Mouse (Mus musculus): ENCODE results near the gene Vdac2. TPM values are rescaled to one million over a fixed set of nuclear protein-coding genes. Genes with fewer than 3 reads are reported as not detected.

Vdac2 gene
- 110 and 121 TPM in 2 replicates for polyA plus RNA-seq (2015; fragmentation: Nextera tagmentation; extraction: Ambion mirVana)

DNA sequence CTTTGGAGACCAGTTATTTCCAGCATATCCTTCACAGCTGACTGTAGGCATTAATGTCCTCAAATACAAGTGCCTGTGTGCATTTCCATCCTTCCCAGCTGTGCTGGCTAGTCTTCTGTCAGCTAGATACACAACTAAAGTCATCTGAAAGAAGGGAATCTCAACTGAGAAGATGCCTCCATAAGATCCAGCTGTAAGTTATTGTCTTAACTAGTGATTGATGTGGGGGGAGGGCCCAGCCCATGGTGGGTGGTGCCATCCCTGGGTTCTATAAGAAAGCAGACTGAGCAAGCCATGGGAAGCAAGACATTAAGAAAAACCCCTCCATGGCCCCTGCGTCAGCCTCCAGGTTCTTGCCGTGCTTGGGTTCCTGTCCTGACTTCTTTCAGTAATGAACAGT lies at the start of gene Vdac2:
Gene Vdac2, plus strand, starts transcription at position 301 of the 400 bp plus-strand sequence.
- WGBS (ENCODE audit: insufficient replicate concordance) = 77% methylated on average over 2 of the region's 2 CpGs
- peak within 1 kb of the TSS; percentile 96 for H3K27ac ChIP-seq (replicated peaks)
- no peaks in the 10 kb centered on the region for H3K27me3 ChIP-seq
- ATAC-seq (ENCODE audit: insufficient read depth) = no peak
- H3K4me1 ChIP-seq (replicated peaks) = peaks cover 75% of the 10 kb centered on the region
- no peak within 1 kb of the TSS for H3K4me2 ChIP-seq
- H3K9ac ChIP-seq = no peak within 1 kb of the TSS
- no peak within 1 kb of the TSS for H3K4me3 ChIP-seq (replicated peaks)
- H3K36me3 ChIP-seq (replicated peaks) = no peaks in the 10 kb centered on the region
- H3K9me3 ChIP-seq (replicated peaks) = no peaks in the 10 kb centered on the region

DNA sequence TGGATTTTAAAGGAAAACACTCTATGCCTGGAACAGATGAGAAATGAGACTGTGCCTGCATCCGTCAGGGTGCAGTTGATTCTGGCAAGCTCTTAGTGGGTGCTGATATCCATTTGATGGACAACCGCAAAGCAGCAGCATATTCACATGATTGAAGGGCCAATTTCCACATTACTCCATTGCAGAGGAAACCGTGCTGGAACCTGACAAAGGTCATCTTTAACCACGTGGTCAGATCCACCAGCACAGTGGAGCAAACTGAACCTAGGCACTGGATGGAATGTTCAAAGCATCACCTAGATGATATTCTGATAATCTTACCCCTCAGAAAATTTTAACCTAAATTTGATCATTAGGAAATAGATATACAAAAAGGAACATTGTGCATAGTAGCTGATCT lies 48.8 kb upstream of the Vdac2 start:
- no peaks in the 10 kb centered on the region for H3K9me3 ChIP-seq (replicated peaks)
- no peak overlapping the region for H3K27ac ChIP-seq (replicated peaks)
- H3K27me3 ChIP-seq = no peaks in the 10 kb centered on the region
- ATAC-seq (ENCODE audit: insufficient read depth) = no peak
- 75% methylated on average over 4 of the region's 4 CpGs for WGBS (ENCODE audit: insufficient replicate concordance)
- H3K36me3 ChIP-seq (replicated peaks) = peaks cover 38% of the 10 kb centered on the region
- H3K4me1 ChIP-seq (replicated peaks) = no peaks in the 10 kb centered on the region
- no peak overlapping the region for H3K4me2 ChIP-seq
- no peak overlapping the region for H3K4me3 ChIP-seq (replicated peaks)
- no peak overlapping the region for H3K9ac ChIP-seq

GRCm38 (mm10) chr14:21786500-21786899 lies 38.5 kb upstream of the Vdac2 start:
- no peak overlapping the region for H3K4me2 ChIP-seq
- H3K4me1 ChIP-seq (replicated peaks) = 0 out of 2 replicates have a peak, but pooled peaks cover 4% of the 10 kb centered on the region
- H3K36me3 ChIP-seq (replicated peaks) = peaks cover 10% of the 10 kb centered on the region; the same call in 1 of the 2 replicates
- no peaks in the 10 kb centered on the region for H3K9me3 ChIP-seq (replicated peaks)
- no peak overlapping the region for H3K9ac ChIP-seq
- no peak for ATAC-seq (ENCODE audit: insufficient read depth)
- no peak overlapping the region for H3K4me3 ChIP-seq (replicated peaks)
- 70% methylated on average over 4 of the region's 4 CpGs for WGBS (ENCODE audit: insufficient replicate concordance)
- H3K27me3 ChIP-seq = no peaks in the 10 kb centered on the region
- H3K27ac ChIP-seq (replicated peaks) = no peak overlapping the region

GRCm38 (mm10) chr14:21787374-21787773 lies 37.7 kb upstream of the Vdac2 start:
- WGBS (ENCODE audit: insufficient replicate concordance) = 71% methylated on average over 3 of the region's 3 CpGs
- H3K9ac ChIP-seq = no peak overlapping the region
- H3K4me1 ChIP-seq (replicated peaks) = 0 out of 2 replicates have a peak, but pooled peaks cover 4% of the 10 kb centered on the region
- H3K4me3 ChIP-seq (replicated peaks) = no peak overlapping the region
- H3K27me3 ChIP-seq = no peaks in the 10 kb centered on the region
- H3K9me3 ChIP-seq (replicated peaks) = no peaks in the 10 kb centered on the region
- peaks cover 13% of the 10 kb centered on the region for H3K36me3 ChIP-seq (replicated peaks)
- no peak overlapping the region for H3K27ac ChIP-seq (replicated peaks)
- no peak for ATAC-seq (ENCODE audit: insufficient read depth)
- no peak overlapping the region for H3K4me2 ChIP-seq

- 80% methylated on average over 5 of the region's 5 CpGs for WGBS (ENCODE audit: insufficient replicate concordance)
- no peak for ATAC-seq (ENCODE audit: insufficient read depth)
- H3K27ac ChIP-seq (replicated peaks) = no peak overlapping the region
- H3K4me2 ChIP-seq = no peak overlapping the region
- H3K9ac ChIP-seq = no peak overlapping the region
- no peak overlapping the region for H3K4me3 ChIP-seq (replicated peaks)
- peaks cover 21% of the 10 kb centered on the region for H3K36me3 ChIP-seq (replicated peaks)
- no peaks in the 10 kb centered on the region for H3K9me3 ChIP-seq (replicated peaks)
- 0 out of 2 replicates have a peak, but pooled peaks cover 4% of the 10 kb centered on the region for H3K4me1 ChIP-seq (replicated peaks)
- no peaks in the 10 kb centered on the region for H3K27me3 ChIP-seq
Observed at GRCm38 (mm10) chr14:21788121-21788520, 36.9 kb upstream of the Vdac2 start.

DNA sequence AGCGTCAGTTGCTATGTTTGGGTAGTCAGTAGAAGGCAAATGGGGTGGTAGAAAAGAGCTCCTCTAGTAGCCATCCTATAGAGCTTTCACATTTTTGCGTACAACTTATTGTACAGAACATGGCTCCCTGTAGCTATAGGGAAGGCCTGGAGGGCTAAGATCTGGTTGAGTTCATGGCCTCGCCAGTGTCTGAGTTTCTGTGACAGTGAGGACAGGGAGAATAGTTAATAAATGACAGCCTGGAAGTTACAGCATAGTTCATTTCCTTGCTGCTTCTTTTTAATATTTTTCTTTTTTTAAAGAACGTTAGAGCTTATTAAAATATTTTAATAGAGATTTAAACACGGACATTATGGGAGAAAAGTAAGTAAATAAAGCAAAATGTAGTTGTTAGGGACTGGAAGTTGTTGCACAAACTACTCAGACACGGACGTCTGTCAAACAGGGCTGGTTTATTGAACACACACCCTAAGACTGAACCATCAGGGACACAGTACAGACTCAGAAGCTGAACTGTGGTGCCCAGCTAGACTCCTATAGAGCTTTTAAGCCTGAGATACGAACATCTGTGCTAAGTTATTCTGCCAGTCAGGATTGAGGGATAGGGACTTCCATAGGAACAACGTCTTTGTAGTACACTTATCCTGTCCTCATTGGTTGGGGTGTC lies 34.3 kb upstream of the Vdac2 start:
- H3K9me3 ChIP-seq (replicated peaks) = no peaks in the 10 kb centered on the region
- WGBS (ENCODE audit: insufficient replicate concordance) = 71% methylated on average over 9 of the region's 9 CpGs
- 0 out of 2 replicates have a peak overlapping the region, but pooled peaks have one; percentile 45 for H3K27ac ChIP-seq (replicated peaks)
- no peak overlapping the region for H3K9ac ChIP-seq
- no peak overlapping the region for H3K4me3 ChIP-seq (replicated peaks)
- no peaks in the 10 kb centered on the region for H3K27me3 ChIP-seq
- peaks cover 29% of the 10 kb centered on the region for H3K36me3 ChIP-seq (replicated peaks)
- H3K4me1 ChIP-seq (replicated peaks) = 0 out of 2 replicates have a peak, but pooled peaks cover 4% of the 10 kb centered on the region
- H3K4me2 ChIP-seq = no peak overlapping the region
- no peak for ATAC-seq (ENCODE audit: insufficient read depth)

DNA sequence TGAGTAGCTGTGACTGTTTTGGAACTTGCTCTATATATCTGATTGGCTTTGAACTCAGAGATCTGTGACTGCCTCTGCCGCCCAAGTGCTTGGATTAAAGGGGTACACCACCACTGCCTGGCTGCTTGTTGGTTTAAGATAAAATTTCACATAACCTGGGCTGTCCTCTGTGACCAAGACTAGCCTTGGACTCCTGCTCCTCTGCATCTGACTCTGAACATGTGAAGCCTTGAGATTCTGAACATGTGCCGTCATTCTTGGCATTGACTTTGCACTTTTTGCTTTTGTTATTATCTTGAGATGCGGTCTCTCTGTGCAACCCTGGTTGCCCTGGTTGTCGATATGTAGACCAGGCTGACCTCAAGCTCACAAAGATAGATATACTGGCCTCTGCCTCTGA lies 33.3 kb upstream of the Vdac2 start:
- no peak overlapping the region for H3K4me3 ChIP-seq (replicated peaks)
- peaks cover 26% of the 10 kb centered on the region for H3K36me3 ChIP-seq (replicated peaks)
- no peaks in the 10 kb centered on the region for H3K27me3 ChIP-seq
- no peak overlapping the region for H3K27ac ChIP-seq (replicated peaks)
- 0 out of 2 replicates have a peak, but pooled peaks cover 4% of the 10 kb centered on the region for H3K4me1 ChIP-seq (replicated peaks)
- ATAC-seq (ENCODE audit: insufficient read depth) = no peak
- no peak overlapping the region for H3K9ac ChIP-seq
- H3K4me2 ChIP-seq = no peak overlapping the region
- no peaks in the 10 kb centered on the region for H3K9me3 ChIP-seq (replicated peaks)
- 59% methylated on average over 4 of the region's 4 CpGs for WGBS (ENCODE audit: insufficient replicate concordance)

- peaks cover 25% of the 10 kb centered on the region for H3K36me3 ChIP-seq (replicated peaks)
- no peaks in the 10 kb centered on the region for H3K9me3 ChIP-seq (replicated peaks)
- H3K27ac ChIP-seq (replicated peaks) = no peak overlapping the region
- no peak for ATAC-seq (ENCODE audit: insufficient read depth)
- no peak overlapping the region for H3K4me3 ChIP-seq (replicated peaks)
- H3K4me1 ChIP-seq (replicated peaks) = 0 out of 2 replicates have a peak, but pooled peaks cover 4% of the 10 kb centered on the region
- 85% methylated on average over 6 of the region's 6 CpGs for WGBS (ENCODE audit: insufficient replicate concordance)
- H3K27me3 ChIP-seq = no peaks in the 10 kb centered on the region
- no peak overlapping the region for H3K4me2 ChIP-seq
- H3K9ac ChIP-seq = no peak overlapping the region
Observed at GRCm38 (mm10) chr14:21792250-21792649, 32.8 kb upstream of the Vdac2 start.

- 89% methylated on average over 4 of the region's 4 CpGs for WGBS (ENCODE audit: insufficient replicate concordance)
Observed at GRCm38 (mm10) chr14:21800641-21801040, 24.4 kb upstream of the Vdac2 start.

GRCm38 (mm10) chr14:21801624-21802023 lies 23.4 kb upstream of the Vdac2 start:
- peaks cover 5% of the 10 kb centered on the region; the same call in 1 of the 2 replicates for H3K36me3 ChIP-seq (replicated peaks)
- no peak overlapping the region for H3K27ac ChIP-seq (replicated peaks)
- H3K9ac ChIP-seq = no peak overlapping the region
- peaks cover 4% of the 10 kb centered on the region for H3K4me1 ChIP-seq (replicated peaks)
- H3K4me3 ChIP-seq (replicated peaks) = no peak overlapping the region
- no peak for ATAC-seq (ENCODE audit: insufficient read depth)
- no peak overlapping the region for H3K4me2 ChIP-seq
- 72% methylated on average over 7 of the region's 7 CpGs for WGBS (ENCODE audit: insufficient replicate concordance)
- H3K9me3 ChIP-seq (replicated peaks) = no peaks in the 10 kb centered on the region
- no peaks in the 10 kb centered on the region for H3K27me3 ChIP-seq

More at GRCm38 (mm10) chr14:21800641-21801040, 24.4 kb upstream of the Vdac2 start:
- no peak overlapping the region for H3K9ac ChIP-seq
- no peak for ATAC-seq (ENCODE audit: insufficient read depth)
- H3K4me1 ChIP-seq (replicated peaks) = no peaks in the 10 kb centered on the region
- H3K27ac ChIP-seq (replicated peaks) = no peak overlapping the region
- H3K27me3 ChIP-seq = no peaks in the 10 kb centered on the region
- H3K4me2 ChIP-seq = no peak overlapping the region
- no peak overlapping the region for H3K4me3 ChIP-seq (replicated peaks)
- H3K36me3 ChIP-seq (replicated peaks) = peaks cover 5% of the 10 kb centered on the region; the same call in 1 of the 2 replicates
- no peaks in the 10 kb centered on the region for H3K9me3 ChIP-seq (replicated peaks)

DNA sequence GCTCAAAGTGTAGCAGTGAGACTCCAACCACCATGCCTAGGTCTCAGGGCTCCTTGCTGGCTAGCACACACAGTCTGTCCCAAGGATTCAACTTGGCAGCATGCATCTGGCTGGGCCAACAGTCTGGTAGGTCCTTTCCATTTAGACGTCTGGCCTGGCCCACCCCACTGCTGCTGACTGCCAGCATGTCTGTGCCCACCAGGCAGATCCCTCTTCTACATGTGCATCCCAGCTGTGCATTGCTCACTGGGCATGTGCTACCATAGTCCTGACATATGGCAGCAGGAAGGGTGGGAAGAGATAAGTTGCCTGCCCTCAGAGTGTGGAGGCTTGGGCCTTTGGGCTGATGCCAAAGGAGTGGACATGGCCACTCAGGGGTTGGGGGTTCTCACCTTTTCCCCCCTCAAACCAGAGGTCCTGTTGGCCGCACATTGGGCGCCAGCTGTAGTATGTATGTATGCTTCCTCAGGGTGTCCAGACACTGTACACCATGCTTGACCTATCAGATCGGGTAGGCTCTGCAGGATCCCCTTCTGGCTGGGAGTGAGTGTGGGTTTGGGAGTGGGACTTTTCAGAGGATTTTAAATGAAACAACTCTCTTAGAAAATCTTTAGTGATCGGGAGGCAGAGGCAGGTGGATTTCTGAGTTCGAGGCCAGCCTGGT lies 22.4 kb upstream of the Vdac2 start:
- H3K9me3 ChIP-seq (replicated peaks) = no peaks in the 10 kb centered on the region
- ATAC-seq (ENCODE audit: insufficient read depth) = no peak
- H3K27me3 ChIP-seq = no peaks in the 10 kb centered on the region
- H3K4me1 ChIP-seq (replicated peaks) = peaks cover 9% of the 10 kb centered on the region
- H3K4me2 ChIP-seq = no peak overlapping the region
- H3K4me3 ChIP-seq (replicated peaks) = no peak overlapping the region
- peaks cover 5% of the 10 kb centered on the region; the same call in 1 of the 2 replicates for H3K36me3 ChIP-seq (replicated peaks)
- H3K27ac ChIP-seq (replicated peaks) = no peak overlapping the region
- 77% methylated on average over 6 of the region's 6 CpGs for WGBS (ENCODE audit: insufficient replicate concordance)
- H3K9ac ChIP-seq = no peak overlapping the region
